Mouse (Mus musculus): ENCODE measurements at regions not wholly inside any gene's neighbourhood (a gene's known extent, or its start where the extent isn't known, plus 50 kb on each side); places are given as distances from the start of the nearest gene placed in this dataset.

DNA sequence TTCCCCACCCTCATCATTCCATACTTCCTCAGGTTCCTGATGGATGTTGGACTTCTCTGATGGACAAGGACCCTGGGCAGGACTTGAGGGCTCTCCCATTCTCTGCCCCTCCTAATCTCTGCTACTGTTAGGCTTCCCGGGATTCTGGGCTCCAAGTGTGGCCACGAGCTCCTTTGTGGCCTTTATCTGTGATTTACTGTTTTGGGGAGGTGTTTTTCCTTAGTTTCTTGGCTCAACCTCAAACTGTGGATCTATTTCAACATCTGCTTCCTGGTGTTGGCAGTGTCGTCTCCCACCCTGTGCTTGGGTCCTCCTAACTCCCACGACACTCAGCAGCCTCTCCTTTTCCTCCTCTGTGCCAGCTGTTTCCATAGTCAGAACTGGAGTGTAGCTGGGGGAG is 61.3 kb upstream of the Unc5b start:
- TF ChIP-seq GATA1 (IDR thresholded peaks at IDR 0.05; ENCODE audit: low read length) (no peak), TAL1 (IDR thresholded peaks at IDR 0.05; ENCODE audit: low read length) (no peak)

Data from erythroblast, embryonic 14.5 days (primary cell).